Mouse (Mus musculus) ES-E14 (cell line): ENCODE measurements around the gene Cdk11b. TPM values are rescaled to one million over a fixed set of nuclear protein-coding genes. Genes with fewer than 3 reads are reported as not detected.

Experiments used
- DNase-seq: peaks from one replicate; pipeline ENCODE4 v3.0.0-alpha.2; 2013; ENCODE audit warnings: low read depth, low spot score
- H3K27ac ChIP-seq: 2 replicates; pipeline ENCODE4 v1.5.1; 2012; ENCODE audit warnings: low read depth, mild to moderate bottlenecking, low read length, moderate library complexity, mixed read lengths; ENCODE audit not compliant: poor library complexity, insufficient read depth, severe bottlenecking
- H3K36me3 ChIP-seq: 2 replicates; pipeline ENCODE4 v1.6.1; 2012; ENCODE audit warnings: mild to moderate bottlenecking, low read length, moderate library complexity, mixed read lengths; ENCODE audit not compliant: control insufficient read depth, poor library complexity, insufficient read depth, severe bottlenecking
- H3K4me1 ChIP-seq, 2 experiments: fragments of 150-350 bp in 1 of 2; sonication (generic) in 1 of 2; 2 replicates each; pipeline ENCODE4 v1.6.1; 2012; ENCODE audit warnings: low read length in 2 of 2, mild to moderate bottlenecking in 1 of 2, mixed read lengths in 1 of 2; ENCODE audit not compliant: control insufficient read depth in 2 of 2, insufficient read depth in 2 of 2, poor library complexity in 1 of 2
- H3K4me3 ChIP-seq, 2 experiments: fragments of 150-350 bp in 1 of 2; sonication (generic) in 1 of 2; 2 replicates each; pipeline ENCODE4 v1.5.1; 2012; ENCODE audit warnings: low read length in 2 of 2, low read depth in 1 of 2, mild to moderate bottlenecking in 1 of 2, mixed read lengths in 1 of 2; ENCODE audit not compliant: insufficient read depth in 1 of 2, poor library complexity in 1 of 2, severe bottlenecking in 1 of 2
- H3K9ac ChIP-seq: 2 replicates; pipeline ENCODE4 v1.6.1; 2012; ENCODE audit warnings: low read depth, mild to moderate bottlenecking, low read length, mixed read lengths; ENCODE audit not compliant: poor library complexity, insufficient read depth, severe bottlenecking
- H3K9me3 ChIP-seq: fragments of 150-350 bp; sonication (generic); 2 replicates; pipeline ENCODE4 v1.6.1; 2012; ENCODE audit warnings: low read depth, mild to moderate bottlenecking, low read length; ENCODE audit not compliant: control insufficient read depth, insufficient read depth
- CHD2 ChIP-seq: IDR thresholded peaks from 2 replicates; pipeline ENCODE4 v1.6.1; 2014; ENCODE audit warnings: mild to moderate bottlenecking, low read depth, low read length, inconsistent platforms
- HCFC1 ChIP-seq: IDR thresholded peaks from 2 replicates; pipeline ENCODE4 v1.6.1; 2012; ENCODE audit warnings: low read length, inconsistent platforms, borderline replicate concordance; ENCODE audit not compliant: insufficient read depth
- MAFK ChIP-seq: IDR thresholded peaks from 2 replicates; pipeline ENCODE4 v1.6.1; 2014; ENCODE audit warnings: mild to moderate bottlenecking, low read depth, low read length, inconsistent platforms; ENCODE audit not compliant: insufficient read depth
- ZC3H11A ChIP-seq: IDR thresholded peaks from 2 replicates; pipeline ENCODE4 v1.6.1; 2012; ENCODE audit warnings: low read depth, mild to moderate bottlenecking, inconsistent platforms, low read length, borderline replicate concordance
- ZNF384 ChIP-seq: IDR thresholded peaks from 2 replicates; pipeline ENCODE4 v1.6.1; 2012; ENCODE audit warnings: low read depth, low read length, inconsistent platforms
- in situ Hi-C, 2 experiments: fragments of 600-800 bp; cut with MboI; formaldehyde crosslinking; loops; one replicate each; pipeline ENCODE4 v1.15.1; 2025; ENCODE audit warnings: low sequenced_read_pairs in 2 of 2, inconsistent platforms in 1 of 2; ENCODE audit not compliant: unreplicated experiment in 2 of 2
- total RNA-seq: library from RNA; depleted of rRNA; stranded (reverse); fragments of 300-350 nt; gene quantifications from 2 replicates; pipeline ENCODE4 v1.2.3, GENCODE M21; 2012

Cdk11b gene
- total RNA-seq, 1 experiment: 50.1 TPM

DNA sequence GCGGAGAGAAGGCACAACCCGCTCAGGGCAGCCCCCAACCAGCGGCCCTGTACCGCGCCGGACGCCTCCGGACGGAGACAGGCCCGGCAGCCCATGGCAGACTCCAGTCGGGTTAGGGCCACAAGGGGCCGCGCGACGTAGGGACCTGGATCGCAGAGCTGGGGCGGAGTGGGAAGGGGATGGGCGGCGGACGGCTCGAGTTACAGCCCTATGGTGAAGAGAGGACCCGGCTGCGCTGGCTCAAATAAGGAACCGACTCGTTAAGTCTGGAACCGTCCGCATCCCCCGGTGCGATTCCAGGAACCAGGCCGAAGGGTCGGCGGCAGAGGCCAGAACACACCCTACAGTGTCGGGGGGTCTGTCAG lies 28.4 kb downstream of the Cdk11b start, which contains the start of gene Mmp23:
TSS of gene Mmp23 (minus strand) at position 299 of the 365 bp plus-strand sequence.
- Histone ChIP-seq H3K9ac (peak within 1 kb of the TSS; percentile 75), H3K4me3 (peak within 1 kb of the TSS; percentile 72), H3K27ac (no peak within 1 kb of the TSS), H3K36me3 (peaks cover 39% of the 10 kb centered on the region), H3K9me3 (no peaks in the 10 kb centered on the region), H3K4me1 (peaks cover 3 to 27% of the 10 kb centered on the region in 2 experiments; a peak in 3 of 4 replicates)
- DNase-seq: no peak
- no peak for TF ChIP-seq ZC3H11A
- no peak for TF ChIP-seq MAFK
- in situ Hi-C loops: no loop called here

DNA sequence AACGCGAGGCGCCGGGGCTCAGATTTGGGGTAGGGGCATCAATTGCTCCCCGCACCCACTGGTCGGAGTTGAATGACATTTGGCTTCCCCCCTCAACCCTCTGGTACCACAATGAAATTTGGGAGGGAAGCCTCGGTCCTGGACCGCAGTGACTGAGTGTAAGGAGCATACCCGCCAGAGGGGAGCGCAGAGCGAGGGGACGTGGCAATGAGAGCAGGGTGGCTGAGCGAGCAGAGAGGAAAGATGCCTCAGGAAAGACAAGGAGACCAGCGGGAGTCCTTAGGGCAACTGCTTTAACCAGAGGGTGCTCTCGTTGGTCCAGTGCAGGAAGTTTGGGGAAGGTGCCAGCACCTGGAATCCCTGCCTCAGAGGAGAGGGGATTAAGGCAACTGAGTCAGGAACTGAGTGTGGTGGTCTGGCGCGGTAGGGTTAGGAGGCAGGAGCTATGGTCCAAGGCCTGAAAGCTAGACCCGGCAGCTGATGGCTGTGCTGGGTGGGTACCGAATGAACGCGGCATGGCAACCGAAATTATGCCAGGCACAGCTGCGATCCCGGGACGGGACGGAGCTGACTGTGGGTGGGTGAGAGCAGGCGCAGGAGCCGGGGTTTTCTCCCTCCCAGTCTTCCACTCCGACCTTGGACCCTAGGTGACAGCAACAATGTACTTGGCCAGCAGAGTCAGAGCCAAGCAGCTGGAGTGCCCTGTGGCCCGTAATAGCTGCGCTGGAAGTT lies 29.0 kb downstream of the Cdk11b start:
- Histone ChIP-seq H3K4me3 (peak overlapping the region; percentile 69 to 72), H3K9me3 (no peaks in the 10 kb centered on the region), H3K36me3 (peaks cover 38% of the 10 kb centered on the region), H3K9ac (peak overlapping the region; percentile 75), H3K4me1 (peaks cover 3 to 27% of the 10 kb centered on the region in 2 experiments; a peak in 3 of 4 replicates), H3K27ac (no peak overlapping the region)
- no peak for DNase-seq
- TF ChIP-seq HCFC1: no peak
- TF ChIP-seq MAFK: no peak
- TF ChIP-seq CHD2: no peak
- TF ChIP-seq ZC3H11A: no peak
- no peak for TF ChIP-seq ZNF384
- in situ Hi-C loops: no loop called here

DNA sequence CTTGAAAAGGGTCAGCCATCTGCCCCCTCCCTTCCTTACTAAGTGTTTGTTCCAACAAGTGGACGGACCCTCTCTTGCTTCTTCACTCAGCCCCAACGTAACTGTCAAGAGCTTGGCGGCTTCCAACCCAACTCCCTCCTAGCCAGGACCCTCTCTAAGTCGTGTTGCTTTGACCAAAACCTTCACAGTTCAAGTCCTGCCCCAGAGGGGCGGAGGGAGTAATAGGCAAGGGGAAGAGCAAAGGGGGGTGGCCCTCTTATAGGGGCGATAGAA lies 29.5 kb downstream of the Cdk11b start:
- TF ChIP-seq CHD2 (no peak), ZNF384 (no peak), ZC3H11A (no peak), MAFK (no peak), HCFC1 (no peak)
- H3K9me3 ChIP-seq: no peaks in the 10 kb centered on the region
- peak overlapping the region; percentile 72 for H3K4me3 ChIP-seq
- peaks cover 38% of the 10 kb centered on the region for H3K36me3 ChIP-seq
- no peak for DNase-seq
- no peak overlapping the region for H3K27ac ChIP-seq
- H3K9ac ChIP-seq: peak overlapping the region; percentile 75; the same call in 1 of the 2 replicates
- H3K4me1 ChIP-seq: peaks cover 3 to 27% of the 10 kb centered on the region in 2 experiments; a peak in 3 of 4 replicates
- in situ Hi-C loops: no loop called here

DNA sequence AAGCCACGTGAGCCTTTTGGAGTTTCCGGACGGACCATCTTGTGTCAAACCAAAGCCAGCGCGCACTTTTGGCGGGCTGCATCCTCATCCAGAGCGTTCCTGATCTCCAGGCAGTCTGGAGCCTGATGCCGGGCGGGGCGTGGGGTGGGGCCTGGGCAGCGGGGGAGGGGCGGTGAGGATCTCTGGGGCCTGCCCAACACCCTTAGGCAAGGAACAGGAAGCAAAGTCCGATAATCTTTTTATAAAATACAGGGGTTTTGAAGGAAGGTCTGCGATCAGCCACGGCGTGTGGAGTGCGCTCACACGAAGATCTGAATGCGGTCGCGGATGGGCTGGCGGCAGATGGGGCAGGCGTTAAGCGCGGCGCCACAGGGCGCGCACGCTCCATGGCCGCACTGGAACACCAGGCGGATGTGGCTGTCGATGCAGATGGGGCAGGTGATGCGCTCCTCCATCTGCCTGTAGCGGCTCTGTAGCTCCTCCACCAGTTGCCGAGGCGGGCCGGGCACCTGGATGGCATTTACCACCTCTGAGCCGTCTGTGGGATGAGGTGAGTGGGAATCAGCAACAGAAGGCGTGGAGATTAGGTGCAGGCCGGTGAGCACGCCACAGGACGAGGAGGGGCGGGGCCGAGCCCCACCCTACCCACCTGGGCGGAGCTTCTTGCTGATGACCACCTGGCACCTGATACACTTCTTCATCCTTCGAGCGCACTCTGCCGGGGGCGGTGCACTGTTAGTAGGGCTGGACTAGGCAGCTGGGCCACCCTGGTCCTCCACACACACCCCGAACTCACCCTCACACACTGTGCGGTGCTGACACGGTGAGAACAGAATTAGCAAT lies 30.0 kb downstream of the Cdk11b start:
- TF ChIP-seq HCFC1 (peak; percentile 34; the same call in 1 of the 2 replicates), ZNF384 (no peak)
- in situ Hi-C loops: no loop called here
- H3K4me3 ChIP-seq: peak overlapping the region; percentile 72
- H3K4me1 ChIP-seq: peaks cover 3 to 27% of the 10 kb centered on the region in 2 experiments; a peak in 3 of 4 replicates
- peaks cover 36% of the 10 kb centered on the region for H3K36me3 ChIP-seq
- DNase-seq: peak; percentile 53
- peak overlapping the region; percentile 87 for H3K9ac ChIP-seq
- H3K9me3 ChIP-seq: no peaks in the 10 kb centered on the region
- H3K27ac ChIP-seq: peak overlapping the region; percentile 70
